Mouse (Mus musculus) heart, embryonic 14.5 days (tissue): ENCODE measurements around the gene Rarg. TPM values are rescaled to one million over a fixed set of nuclear protein-coding genes. Genes with fewer than 3 reads are reported as not detected.

ENCODE experiments used
- ATAC-seq: fragments of 200-750 bp; cut with Nextera tagmentation; 2 replicates; pipeline ENCODE4 v1.8.0; 2017; ENCODE audit warnings: low read depth, moderate TSS enrichment; ENCODE audit not compliant: insufficient number of reproducible peaks, insufficient read depth, low FRiP score
- H3K27ac ChIP-seq, 2 experiments: fragments of 200-500 bp in 1 of 2; fragments of 300-500 bp in 1 of 2; sonication (generic) in 1 of 2; replicated peaks in 1 of 2; 2 replicates each; pipeline ENCODE4 v1.5.1; 2012 to 2014; ENCODE audit warnings: low read depth in 2 of 2, low read length in 2 of 2, control low read depth in 1 of 2, mild to moderate bottlenecking in 1 of 2, mixed read lengths in 1 of 2; ENCODE audit not compliant: control insufficient read depth in 1 of 2, insufficient read depth in 1 of 2
- H3K27me3 ChIP-seq: fragments of 300-500 bp; sonication (generic); 2 replicates; pipeline ENCODE4 v1.6.1; 2014; ENCODE audit warnings: mild to moderate bottlenecking, low read length, control low read depth; ENCODE audit not compliant: control insufficient read depth, insufficient read depth
- H3K36me3 ChIP-seq: fragments of 300-500 bp; sonication (generic); 2 replicates; pipeline ENCODE4 v1.6.1; 2014; ENCODE audit warnings: mild to moderate bottlenecking, control low read depth, low read length, mixed read lengths; ENCODE audit not compliant: control insufficient read depth, insufficient read depth
- H3K4me1 ChIP-seq, 2 experiments: fragments of 200-500 bp in 1 of 2; fragments of 300-500 bp in 1 of 2; sonication (generic) in 1 of 2; 2 replicates each; pipeline ENCODE4 v1.6.1; 2012 to 2014; ENCODE audit warnings: low read length in 2 of 2, control low read depth in 1 of 2, mixed read lengths in 1 of 2; ENCODE audit not compliant: control insufficient read depth in 2 of 2, insufficient read depth in 2 of 2
- H3K4me2 ChIP-seq: fragments of 300-500 bp; sonication (generic); 2 replicates; pipeline ENCODE4 v1.6.1; 2014; ENCODE audit warnings: mild to moderate bottlenecking, low read length
- H3K4me3 ChIP-seq, 2 experiments: fragments of 200-500 bp in 1 of 2; fragments of 300-500 bp in 1 of 2; sonication (generic) in 1 of 2; 2 replicates each; pipeline ENCODE4 v1.5.1; 2012 to 2014; ENCODE audit warnings: low read length in 2 of 2, mild to moderate bottlenecking in 2 of 2, control low read depth in 1 of 2, low read depth in 1 of 2, moderate library complexity in 1 of 2; ENCODE audit not compliant: control insufficient read depth in 1 of 2, insufficient read depth in 1 of 2
- H3K9ac ChIP-seq: fragments of 300-500 bp; sonication (generic); 2 replicates; pipeline ENCODE4 v1.6.1; 2014; ENCODE audit warnings: mild to moderate bottlenecking, low read length
- H3K9me3 ChIP-seq: fragments of 300-500 bp; sonication (generic); 2 replicates; pipeline ENCODE4 v1.6.1; 2016; ENCODE audit warnings: low read length, control low read depth; ENCODE audit not compliant: control insufficient read depth
- WGBS: fragments of 180-500 bp; shearing (Covaris S2); extraction: QIAGEN DNeasy Blood & Tissue Kit; methylation state at CpG from one replicate; pipeline ENCODE4 v1.1.7; 2014; 5-methylcytosine and 5-hydroxymethylcytosine counted together
- polyA plus RNA-seq: library from polyadenylated mRNA; unstranded; fragments of >200 nt; fragmentation: Nextera tagmentation; extraction: Ambion mirVana; gene quantifications from 2 replicates; pipeline ENCODE4 v1.2.1, GENCODE M21; 2014

Gene Rarg
- polyA plus RNA-seq, 1 experiment from 2014 or later, result 6.7 TPM

DNA sequence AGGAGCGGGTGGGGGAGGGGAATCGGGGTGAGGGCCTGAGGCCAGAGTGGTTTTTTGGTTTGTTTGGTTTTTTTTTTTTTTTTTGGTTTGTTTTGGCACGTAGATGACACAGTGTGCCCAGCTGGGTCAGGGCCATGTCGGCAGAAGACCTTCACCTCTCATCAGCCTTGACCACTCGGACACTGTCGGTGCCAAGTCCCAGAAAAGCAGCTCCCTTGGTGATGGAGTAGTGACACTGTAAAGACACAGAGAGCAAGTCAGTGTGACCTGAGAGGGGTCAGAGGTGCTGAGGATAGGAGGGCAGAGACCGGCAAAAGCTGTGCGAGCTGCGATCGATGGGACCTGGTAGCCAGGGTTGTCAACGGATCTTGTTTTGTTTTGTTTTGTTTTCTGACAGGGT is 71.1 kb downstream of the Rarg start:
- WGBS, result 82% methylated on average over 11 of the region's 11 CpGs
- no peak overlapping the region for H3K4me2 ChIP-seq

More for the DNA sequence above, 71.1 kb downstream of the Rarg start:
- no peak for ATAC-seq
- Histone ChIP-seq H3K9ac (no peak overlapping the region), H3K27ac (no peak overlapping the region), H3K4me1 (0 out of 4 replicates have a peak, but pooled peaks cover 0 to 2% of the 10 kb centered on the region in 2 experiments), H3K36me3 (peaks cover 45% of the 10 kb centered on the region), H3K27me3 (no peaks in the 10 kb centered on the region), H3K4me3 (no peak overlapping the region), H3K9me3 (no peaks in the 10 kb centered on the region)

Other genes starting within 250 kb of the Rarg start
- 15.4 and 20.6 TPM in 2 replicates for gene Krt18, start 229.3 kb downstream of the Rarg start, polyA plus RNA-seq
- 70.8 and 78.0 TPM in 2 replicates for gene Eif4b, start 183.7 kb downstream of the Rarg start, polyA plus RNA-seq
- 27.2 and 30.1 TPM in 2 replicates for gene Tns2, start 157.1 kb downstream of the Rarg start, polyA plus RNA-seq
- 12.0 and 12.4 TPM in 2 replicates for gene Spryd3, start 121.3 kb downstream of the Rarg start, polyA plus RNA-seq
- 6.5 and 7.7 TPM in 2 replicates for gene Igfbp6, start 113.2 kb downstream of the Rarg start, polyA plus RNA-seq
- 0.20 and 0.32 TPM in 2 replicates for gene Soat2, start 107.0 kb downstream of the Rarg start, polyA plus RNA-seq
- gene Zfp740, start 54.3 kb downstream of the Rarg start, polyA plus RNA-seq, result 27.1 and 28.4 TPM in 2 replicates
- 35.1 and 36.4 TPM in 2 replicates for gene Csad, start 52.8 kb downstream of the Rarg start, polyA plus RNA-seq
- 0.65 and 1.4 TPM in 2 replicates for gene Itgb7, start 25.6 kb downstream of the Rarg start, polyA plus RNA-seq
- 0.15 TPM in 1 of 2 replicates, not detected in the other for gene Gm9918, start 13.0 kb upstream of the Rarg start, polyA plus RNA-seq
- gene Mfsd5, start 21.9 kb upstream of the Rarg start, polyA plus RNA-seq, result 39.2 and 41.3 TPM in 2 replicates
- 13.5 and 16.2 TPM in 2 replicates for gene Espl1, start 38.7 kb upstream of the Rarg start, polyA plus RNA-seq
- 397 and 431 TPM in 2 replicates for gene Pfdn5, start 68.6 kb upstream of the Rarg start, polyA plus RNA-seq
- gene Myg1, start 74.2 kb upstream of the Rarg start, polyA plus RNA-seq, result 59.9 and 72.7 TPM in 2 replicates
- gene Aaas, start 93.3 kb upstream of the Rarg start, polyA plus RNA-seq, result 45.0 and 48.4 TPM in 2 replicates
- gene Sp7, start 109.7 kb upstream of the Rarg start, polyA plus RNA-seq, result 0.22 TPM in 1 of 2 replicates, not detected in the other
- 8.0 and 8.2 TPM in 2 replicates for gene Sp1, start 148.6 kb upstream of the Rarg start, polyA plus RNA-seq
- gene Amhr2, start 187.8 kb upstream of the Rarg start, polyA plus RNA-seq, result 2.1 and 3.1 TPM in 2 replicates
- gene Prr13, start 201.5 kb upstream of the Rarg start, polyA plus RNA-seq, result 108 and 114 TPM in 2 replicates
- gene Pcbp2, start 213.0 kb upstream of the Rarg start, polyA plus RNA-seq, result 184 and 194 TPM in 2 replicates
- gene Gm10337, start 246.2 kb upstream of the Rarg start, polyA plus RNA-seq, result 4.2 TPM in 1 of 2 replicates, not detected in the other